Mouse (Mus musculus) CH12.LX (cell line): ENCODE results near the gene Spink8. TPM values are rescaled to one million over a fixed set of nuclear protein-coding genes. Genes with fewer than 3 reads are reported as not detected.

ENCODE experiments used
- DNase-seq: peaks from one replicate; pipeline ENCODE4 v3.0.0-alpha.2; 2013; ENCODE audit errors: extremely low read depth
- H3K27ac ChIP-seq: 2 replicates; pipeline ENCODE4 v1.5.1; 2012; ENCODE audit warnings: low read depth, mild to moderate bottlenecking, control low read depth, moderate library complexity; ENCODE audit not compliant: insufficient read depth
- H3K27me3 ChIP-seq: replicated peaks from 2 replicates; pipeline ENCODE3; 2012; ENCODE audit warnings: inconsistent platforms
- H3K36me3 ChIP-seq, 2 experiments: replicated peaks in 1 of 2; 2 replicates each; pipeline versions ENCODE3 to v1.6.1; 2012; ENCODE audit warnings: inconsistent platforms in 1 of 2, low read length in 1 of 2, mild to moderate bottlenecking in 1 of 2, mixed read lengths in 1 of 2, moderate library complexity in 1 of 2; ENCODE audit not compliant: control insufficient read depth in 1 of 2, insufficient read depth in 1 of 2
- H3K4me1 ChIP-seq, 2 experiments: 2 replicates each; pipeline ENCODE4 v1.6.1; 2012; ENCODE audit warnings: inconsistent platforms in 1 of 2, moderate library complexity in 1 of 2; ENCODE audit not compliant: insufficient read depth in 2 of 2, control insufficient read depth in 1 of 2
- H3K4me2 ChIP-seq: 2 replicates; pipeline ENCODE4 v1.6.1; 2012; ENCODE audit warnings: low read depth, mild to moderate bottlenecking, control low read depth; ENCODE audit not compliant: poor library complexity, insufficient read depth, severe bottlenecking
- H3K4me3 ChIP-seq, 3 experiments: fragments of 150-350 bp in 1 of 3; sonication (generic) in 1 of 3; replicated peaks in 1 of 3; 2 replicates each; pipeline versions ENCODE3 to v1.5.1; 2011 to 2012; ENCODE audit warnings: low read depth in 2 of 3, low read length in 2 of 3, mild to moderate bottlenecking in 2 of 3, moderate library complexity in 2 of 3, control low read depth in 1 of 3, improper control_type of control experiment in 1 of 3, inconsistent platforms in 1 of 3, mixed read lengths in 1 of 3; ENCODE audit not compliant: poor library complexity in 1 of 3
- H3K79me2 ChIP-seq: replicated peaks from 2 replicates; pipeline ENCODE4 v1.6.1; 2012; ENCODE audit warnings: mild to moderate bottlenecking, moderate library complexity; ENCODE audit not compliant: control insufficient read depth, poor library complexity, insufficient read depth, severe bottlenecking; ENCODE audit errors: extremely low read depth
- H3K9ac ChIP-seq: 2 replicates; pipeline ENCODE4 v1.6.1; 2012; ENCODE audit warnings: low read depth, mild to moderate bottlenecking, control low read depth, moderate library complexity; ENCODE audit not compliant: insufficient read depth
- H3K9me3 ChIP-seq: replicated peaks from 2 replicates; pipeline ENCODE3; 2012; ENCODE audit warnings: low read length, inconsistent platforms, mixed read lengths
- BHLHE40 ChIP-seq: IDR thresholded peaks from 2 replicates; pipeline ENCODE4 v1.6.1; 2011; ENCODE audit warnings: mild to moderate bottlenecking, low read depth, low read length, improper control_type of control experiment
- E2F4 ChIP-seq: IDR thresholded peaks from 2 replicates; pipeline ENCODE4 v1.6.1; 2011; ENCODE audit warnings: low read depth, low read length, improper control_type of control experiment; ENCODE audit not compliant: insufficient replicate concordance
- EP300 ChIP-seq: IDR thresholded peaks from 2 replicates; pipeline ENCODE4 v1.6.1; 2011; ENCODE audit warnings: low read length, improper control_type of control experiment
- GABPA ChIP-seq: IDR thresholded peaks from 2 replicates; pipeline ENCODE4 v1.6.1; 2012; ENCODE audit warnings: low read depth, low read length, improper control_type of control experiment, inconsistent platforms; ENCODE audit not compliant: insufficient replicate concordance
- JUN ChIP-seq: IDR thresholded peaks from 2 replicates; pipeline ENCODE4 v1.6.1; 2011; ENCODE audit warnings: low read depth, mild to moderate bottlenecking, low read length, improper control_type of control experiment, moderate library complexity; ENCODE audit not compliant: insufficient read depth
- JUND ChIP-seq: conservative IDR thresholded peaks from 2 replicates; pipeline ENCODE4 v1.6.1; 2011; ENCODE audit warnings: low read depth, low read length, improper control_type of control experiment
- KAT2A ChIP-seq: IDR thresholded peaks from 2 replicates; pipeline ENCODE4 v1.6.1; 2012; ENCODE audit warnings: low read length, improper control_type of control experiment, inconsistent platforms; ENCODE audit not compliant: insufficient replicate concordance
- MAFK ChIP-seq: IDR thresholded peaks from 2 replicates; pipeline ENCODE4 v1.6.1; 2011; ENCODE audit warnings: low read length, improper control_type of control experiment; ENCODE audit not compliant: insufficient replicate concordance
- MAX ChIP-seq: IDR thresholded peaks from 2 replicates; pipeline ENCODE4 v1.6.1; 2011; ENCODE audit warnings: low read length, improper control_type of control experiment
- MAZ ChIP-seq: IDR thresholded peaks from 2 replicates; pipeline ENCODE4 v1.6.1; 2012; ENCODE audit warnings: low read depth, mild to moderate bottlenecking, inconsistent platforms, low read length, improper control_type of control experiment, moderate library complexity
- MXI1 ChIP-seq: IDR thresholded peaks from 2 replicates; pipeline ENCODE4 v1.6.1; 2011; ENCODE audit warnings: mild to moderate bottlenecking, low read depth, low read length, improper control_type of control experiment
- POLR2A ChIP-seq: IDR thresholded peaks from 2 replicates; pipeline ENCODE4 v1.6.1; 2011; ENCODE audit warnings: low read depth, mild to moderate bottlenecking, improper control_type of control experiment, low read length
- POLR2AphosphoS2 ChIP-seq: IDR thresholded peaks from 2 replicates; pipeline ENCODE4 v1.6.1; 2011; ENCODE audit warnings: low read depth, low read length, improper control_type of control experiment
- RAD21 ChIP-seq: IDR thresholded peaks from 2 replicates; pipeline ENCODE4 v1.6.1; 2011; ENCODE audit warnings: low read depth, mild to moderate bottlenecking, low read length, improper control_type of control experiment, moderate library complexity
- SIN3A ChIP-seq: IDR thresholded peaks from 2 replicates; pipeline ENCODE4 v1.6.1; 2012; ENCODE audit warnings: low read length, improper control_type of control experiment, inconsistent platforms
- UBTF ChIP-seq: IDR thresholded peaks from 2 replicates; pipeline ENCODE4 v1.6.1; 2012; ENCODE audit warnings: low read depth, mild to moderate bottlenecking, inconsistent platforms, low read length, improper control_type of control experiment, moderate library complexity
- USF1 ChIP-seq: IDR thresholded peaks from 2 replicates; pipeline ENCODE4 v1.6.1; 2014; ENCODE audit warnings: low read depth, mild to moderate bottlenecking, inconsistent platforms, low read length, improper control_type of control experiment
- USF2 ChIP-seq: conservative IDR thresholded peaks from 2 replicates; pipeline ENCODE4 v1.6.1; 2011; ENCODE audit warnings: low read depth, low read length, improper control_type of control experiment
- ZMIZ1 ChIP-seq: IDR thresholded peaks from 2 replicates; pipeline ENCODE4 v1.6.1; 2012; ENCODE audit warnings: low read depth, mild to moderate bottlenecking, inconsistent platforms, low read length, improper control_type of control experiment
- dilution Hi-C: fragments of 300-500 bp; cut with MboI; formaldehyde crosslinking; loops from 2 replicates; pipeline ENCODE4 v1.14.3; 2020; ENCODE audit warnings: low sequenced_read_pairs; ENCODE audit not compliant: extremely low pct_unique_long_range_greater_than_20kb, extremely low pct_ligation_motif_present
- in situ Hi-C: fragments of 300-500 bp; cut with MboI; formaldehyde crosslinking; loops from 3 replicates; pipeline ENCODE4 v1.14.3; 2019; ENCODE audit warnings: low sequenced_read_pairs, low pct_ligation_motif_present, low pct_unique_long_range_greater_than_20kb, mixed read lengths
- polyA plus RNA-seq: library from polyadenylated mRNA; unstranded; fragments of >175 nt; gene quantifications from 2 replicates; pipeline ENCODE4 v1.2.1, GENCODE M21; 2012; ENCODE audit warnings: low read depth; ENCODE audit not compliant: insufficient read length
- total RNA-seq, 2 experiments: library from RNA; depleted of rRNA; stranded (reverse); fragments of 300-350 nt in 1 of 2; fragments of >200 nt in 1 of 2; gene quantifications; 2 replicates each; pipeline ENCODE4 v1.2.3; 2012 to 2014

Spink8 gene
- total and polyA plus RNA-seq, 3 experiments = not detected

- TF ChIP-seq EP300 (no peak), USF2 (peak; percentile 33; the same call in 1 of the 2 replicates), POLR2AphosphoS2 (peak; percentile 75; the same call in 1 of the 2 replicates), MAX (peak; percentile 80), USF1 (peak; percentile 56), RAD21 (no peak; the same call in 1 of the 2 replicates), ZMIZ1 (peak; percentile 89), JUN (no peak; the same call in 1 of the 2 replicates), JUND (peak; percentile 43; the same call in 1 of the 2 replicates), MAFK (no peak), GABPA (peak; percentile 69; the same call in 1 of the 2 replicates)
Observed at GRCm38 (mm10) chr9:109874797-109875691, 63.0 kb downstream of the Spink8 start, which contains the start of gene Cdc25a (continued).

- H3K27me3 ChIP-seq = no peaks in the 10 kb centered on the region
- in situ Hi-C loops (no loop called here), dilution Hi-C loops (no loop called here)
- peak overlapping the region; percentile 17 for H3K27ac ChIP-seq
- no peak for DNase-seq
- TF ChIP-seq KAT2A (no peak), E2F4 (0 out of 2 replicates have a peak, but pooled peaks have one; percentile 34), BHLHE40 (no peak), SIN3A (0 out of 2 replicates have a peak, but pooled peaks have one; percentile 18), POLR2A (0 out of 2 replicates have a peak, but pooled peaks have one; percentile 8), MAZ (no peak), MXI1 (peak; percentile 17; the same call in 1 of the 2 replicates), UBTF (peak; percentile 91; the same call in 1 of the 2 replicates)
- peak overlapping the region; percentile 87 to 97 (median 92) for H3K4me3 ChIP-seq
- H3K9ac ChIP-seq = peak overlapping the region; percentile 90
- peaks cover 25 to 35% of the 10 kb centered on the region in 2 experiments for H3K36me3 ChIP-seq
- H3K4me2 ChIP-seq = peak overlapping the region; percentile 95; the same call in 1 of the 2 replicates
- H3K4me1 ChIP-seq = peaks cover 2 to 38% of the 10 kb centered on the region in 2 experiments; a peak in 3 of 4 replicates
- H3K9me3 ChIP-seq = no peaks in the 10 kb centered on the region
- peaks cover 44% of the 10 kb centered on the region for H3K79me2 ChIP-seq
Observed at GRCm38 (mm10) chr9:109875695-109876601, 63.9 kb downstream of the Spink8 start.

Other genes starting within 250 kb of the Spink8 start
- gene Fbxw15, start 244.0 kb upstream of the Spink8 start, total RNA-seq (2012; rRNA removed) = not detected in 2 replicates
- not detected in 2 replicates for gene Fbxw15, start 244.0 kb upstream of the Spink8 start, total RNA-seq (2014; rRNA removed)
- not detected in 2 replicates for gene Fbxw15, start 244.0 kb upstream of the Spink8 start, polyA plus RNA-seq
- not detected in 2 replicates for gene Fbxw24, start 186.2 kb upstream of the Spink8 start, total RNA-seq (2012; rRNA removed)
- gene Fbxw24, start 186.2 kb upstream of the Spink8 start, total RNA-seq (2014; rRNA removed) = not detected in 2 replicates
- gene Fbxw24, start 186.2 kb upstream of the Spink8 start, polyA plus RNA-seq = not detected in 2 replicates
- not detected in 2 replicates for gene Fbxw25, start 147.6 kb upstream of the Spink8 start, total RNA-seq (2012; rRNA removed)
- gene Fbxw25, start 147.6 kb upstream of the Spink8 start, total RNA-seq (2014; rRNA removed) = not detected in 2 replicates
- gene Fbxw25, start 147.6 kb upstream of the Spink8 start, polyA plus RNA-seq = not detected in 2 replicates
- not detected in 2 replicates for gene Fbxw18, start 109.6 kb upstream of the Spink8 start, total RNA-seq (2012; rRNA removed)
- gene Fbxw18, start 109.6 kb upstream of the Spink8 start, total RNA-seq (2014; rRNA removed) = not detected in 2 replicates
- gene Fbxw18, start 109.6 kb upstream of the Spink8 start, polyA plus RNA-seq = not detected in 2 replicates
- not detected in 2 replicates for gene Fbxw26, start 66.2 kb upstream of the Spink8 start, total RNA-seq (2012; rRNA removed)
- gene Fbxw26, start 66.2 kb upstream of the Spink8 start, total RNA-seq (2014; rRNA removed) = not detected in 2 replicates
- gene Fbxw26, start 66.2 kb upstream of the Spink8 start, polyA plus RNA-seq = not detected in 2 replicates
- not detected in 2 replicates for gene Fbxw27, start 21.6 kb upstream of the Spink8 start, total RNA-seq (2012; rRNA removed)
- gene Fbxw27, start 21.6 kb upstream of the Spink8 start, total RNA-seq (2014; rRNA removed) = not detected in 2 replicates
- gene Fbxw27, start 21.6 kb upstream of the Spink8 start, polyA plus RNA-seq = not detected in 2 replicates
- gene Nme6, start 20.5 kb downstream of the Spink8 start, total RNA-seq (2012; rRNA removed) = 73.1 and 94.1 TPM in 2 replicates
- 98.9 and 110 TPM in 2 replicates for gene Nme6, start 20.5 kb downstream of the Spink8 start, total RNA-seq (2014; rRNA removed)
- gene Nme6, start 20.5 kb downstream of the Spink8 start, polyA plus RNA-seq = 65.0 and 76.2 TPM in 2 replicates
- gene Camp, start 37.3 kb downstream of the Spink8 start, total RNA-seq (2012; rRNA removed) = not detected in 2 replicates
- not detected in 2 replicates for gene Camp, start 37.3 kb downstream of the Spink8 start, total RNA-seq (2014; rRNA removed)
- gene Camp, start 37.3 kb downstream of the Spink8 start, polyA plus RNA-seq = not detected in 2 replicates
- gene Cdc25a, start 63.3 kb downstream of the Spink8 start, total RNA-seq (2012; rRNA removed) = 32.4 and 54.6 TPM in 2 replicates
- gene Cdc25a, start 63.3 kb downstream of the Spink8 start, total RNA-seq (2014; rRNA removed) = 32.2 and 32.6 TPM in 2 replicates
- gene Cdc25a, start 63.3 kb downstream of the Spink8 start, polyA plus RNA-seq = 74.9 TPM in 2 replicates
- 23.1 and 28.9 TPM in 2 replicates for gene Map4, start 119.2 kb downstream of the Spink8 start, total RNA-seq (2012; rRNA removed)
- 13.8 and 14.4 TPM in 2 replicates for gene Map4, start 119.2 kb downstream of the Spink8 start, total RNA-seq (2014; rRNA removed)
- gene Map4, start 119.2 kb downstream of the Spink8 start, polyA plus RNA-seq = 40.6 and 45.8 TPM in 2 replicates